Mouse (Mus musculus) midbrain, embryonic 12.5 days (tissue): ENCODE measurements around the gene Zbtb43. TPM values are rescaled to one million over a fixed set of nuclear protein-coding genes. Genes with fewer than 3 reads are reported as not detected.

Experiments
- ATAC-seq: fragments of 200-750 bp; cut with Nextera tagmentation; 2 replicates; pipeline ENCODE4 v1.8.0; 2017; ENCODE audit warnings: low read depth, moderate TSS enrichment, moderate library complexity; ENCODE audit not compliant: low FRiP score
- H3K27ac ChIP-seq: fragments of 300-500 bp; sonication (generic); replicated peaks from 2 replicates; pipeline ENCODE4 v1.5.1; 2016; ENCODE audit warnings: mild to moderate bottlenecking
- H3K27me3 ChIP-seq: fragments of 300-500 bp; sonication (generic); 2 replicates; pipeline ENCODE4 v1.6.1; 2016; ENCODE audit warnings: mild to moderate bottlenecking
- H3K36me3 ChIP-seq: fragments of 300-500 bp; sonication (generic); 2 replicates; pipeline ENCODE4 v1.6.1; 2016
- H3K4me1 ChIP-seq: fragments of 300-500 bp; sonication (generic); 2 replicates; pipeline ENCODE4 v1.6.1; 2016
- H3K4me2 ChIP-seq: fragments of 300-500 bp; sonication (generic); replicated peaks from 2 replicates; pipeline ENCODE4 v1.6.1; 2016; ENCODE audit warnings: mild to moderate bottlenecking, moderate library complexity
- H3K4me3 ChIP-seq: fragments of 300-500 bp; sonication (generic); 2 replicates; pipeline ENCODE4 v1.5.1; 2016; ENCODE audit warnings: mild to moderate bottlenecking
- H3K9ac ChIP-seq: fragments of 300-500 bp; sonication (generic); replicated peaks from 2 replicates; pipeline ENCODE4 v1.6.1; 2016; ENCODE audit warnings: mild to moderate bottlenecking, moderate library complexity
- H3K9me3 ChIP-seq: fragments of 300-500 bp; sonication (generic); 2 replicates; pipeline ENCODE4 v1.6.1; 2016; ENCODE audit warnings: mild to moderate bottlenecking
- WGBS: fragments of 180-500 bp; shearing (Covaris S2); methylation state at CpG from one replicate; pipeline ENCODE4 v1.1.7; 2016; 5-methylcytosine and 5-hydroxymethylcytosine counted together
- polyA plus RNA-seq: library from polyadenylated mRNA; unstranded; fragments of >200 nt; fragmentation: Nextera tagmentation; extraction: Ambion mirVana; gene quantifications from 2 replicates; pipeline ENCODE4 v1.2.1, GENCODE M21; 2016

The Zbtb43 gene
- polyA plus RNA-seq, 1 experiment from 2014 or later = 30.7 TPM

DNA sequence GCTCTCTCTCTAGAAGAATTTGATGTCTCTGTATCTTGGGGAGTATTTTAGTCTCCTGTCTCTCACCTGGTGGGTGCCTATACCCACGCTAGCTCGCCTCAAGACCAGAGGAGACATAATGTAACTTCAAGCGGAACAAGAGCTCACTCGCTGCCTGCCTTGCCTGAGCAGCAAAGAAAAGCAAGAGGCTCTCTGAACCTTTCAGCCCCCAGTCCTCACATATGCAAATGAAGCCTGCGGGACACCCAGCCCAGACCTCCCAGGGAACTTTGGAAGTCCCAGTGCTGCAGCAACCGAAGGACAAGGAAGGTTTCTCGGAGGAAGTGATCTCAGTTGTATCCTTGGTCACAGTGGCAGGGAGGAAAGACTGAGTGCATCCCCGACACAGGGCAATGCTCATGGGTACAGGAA is 28.9 kb downstream of the Zbtb43 start:
- ATAC-seq = no peak
- Histone ChIP-seq H3K9ac (no peak overlapping the region), H3K27me3 (peaks cover 22% of the 10 kb centered on the region), H3K27ac (0 out of 2 replicates have a peak overlapping the region, but pooled peaks have one; percentile 20), H3K9me3 (no peaks in the 10 kb centered on the region), H3K4me2 (peak overlapping the region; percentile 30), H3K4me3 (no peak overlapping the region), H3K36me3 (no peaks in the 10 kb centered on the region), H3K4me1 (peaks cover 45% of the 10 kb centered on the region)
- 6% methylated on average over 8 of the region's 8 CpGs for WGBS

DNA sequence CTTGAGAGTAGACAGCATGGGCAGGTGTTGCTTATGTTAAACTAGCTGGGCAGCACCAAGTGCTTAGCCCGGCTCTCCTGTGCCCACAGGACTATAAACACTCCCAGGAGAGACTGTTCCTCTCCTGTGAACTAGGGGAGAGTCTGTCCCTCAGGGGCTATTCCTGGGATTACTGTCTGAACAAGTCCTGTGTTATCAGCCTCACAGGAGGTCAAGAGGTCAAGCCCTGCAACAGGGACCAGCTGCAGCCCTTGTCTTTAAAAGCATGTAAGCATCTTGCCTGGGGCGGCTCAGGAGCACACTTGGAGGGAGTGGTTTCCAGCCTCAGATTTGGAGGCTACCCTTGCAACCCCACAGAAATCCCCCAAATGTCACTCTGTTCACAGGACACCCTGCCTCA is 30.0 kb downstream of the Zbtb43 start:
- Histone ChIP-seq H3K4me1 (peaks cover 45% of the 10 kb centered on the region), H3K9me3 (no peaks in the 10 kb centered on the region), H3K4me2 (no peak overlapping the region), H3K9ac (no peak overlapping the region), H3K27ac (no peak overlapping the region), H3K4me3 (no peak overlapping the region), H3K36me3 (no peaks in the 10 kb centered on the region), H3K27me3 (peaks cover 22% of the 10 kb centered on the region)
- 8% methylated on average over 2 of the region's 2 CpGs for WGBS
- no peak for ATAC-seq

DNA sequence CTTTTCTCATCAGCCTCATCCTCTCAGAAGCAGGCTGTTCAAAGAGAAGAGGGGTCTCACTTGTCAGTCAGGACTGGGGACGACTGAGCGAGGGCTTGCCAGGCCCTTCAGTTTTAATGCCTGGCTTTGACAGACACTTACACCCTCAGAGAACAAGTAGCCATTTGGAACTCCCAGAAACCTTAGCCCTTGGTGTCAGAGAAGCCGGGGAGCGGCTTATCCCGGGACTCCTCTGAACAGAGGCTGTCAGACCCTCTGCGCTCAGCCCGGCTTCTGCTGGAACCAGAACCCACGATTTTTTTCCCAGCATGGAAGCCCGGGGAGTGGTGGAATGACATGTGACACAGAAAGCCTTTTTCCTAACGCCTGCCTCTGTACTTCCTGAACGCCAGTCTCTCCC is 31.2 kb downstream of the Zbtb43 start:
- H3K4me2 ChIP-seq = no peak overlapping the region
- H3K27me3 ChIP-seq = peaks cover 22% of the 10 kb centered on the region
- H3K4me1 ChIP-seq = peaks cover 45% of the 10 kb centered on the region
- no peaks in the 10 kb centered on the region for H3K9me3 ChIP-seq
- 29% methylated on average over 11 of the region's 11 CpGs for WGBS
- H3K36me3 ChIP-seq = no peaks in the 10 kb centered on the region
- H3K27ac ChIP-seq = peak overlapping the region; percentile 27; the same call in 1 of the 2 replicates
- 0 out of 2 replicates have a peak, but pooled peaks have one; percentile 7 for ATAC-seq
- no peak overlapping the region for H3K4me3 ChIP-seq
- no peak overlapping the region for H3K9ac ChIP-seq

DNA sequence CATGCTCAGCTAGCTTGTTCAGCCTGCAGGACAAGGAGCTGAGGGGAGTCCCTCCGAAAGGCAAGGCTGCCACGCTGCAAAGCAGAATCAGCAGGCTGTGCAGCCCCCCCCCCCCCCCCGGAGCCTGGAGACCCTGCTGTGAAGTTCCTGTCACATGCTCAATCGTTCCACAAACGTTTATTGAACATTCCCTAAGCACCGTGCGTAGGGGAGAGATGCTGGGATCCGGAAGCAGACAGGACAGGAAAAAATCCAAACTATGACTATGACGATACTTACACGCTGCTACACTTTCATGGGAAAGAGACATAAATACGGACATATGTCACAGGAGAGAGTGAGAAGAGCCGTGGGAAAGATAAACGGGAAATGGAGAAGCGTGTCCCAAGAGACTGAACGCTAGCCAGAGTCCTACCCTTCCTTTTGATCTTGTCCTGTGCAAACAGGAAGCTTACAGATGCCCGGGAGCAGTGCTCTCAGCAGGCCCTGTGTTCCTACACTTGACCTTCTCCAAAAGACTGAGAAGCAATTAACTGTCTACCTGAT is 32.3 kb downstream of the Zbtb43 start:
- Histone ChIP-seq H3K9me3 (no peaks in the 10 kb centered on the region), H3K27ac (peak overlapping the region; percentile 27; the same call in 1 of the 2 replicates), H3K4me1 (peaks cover 45% of the 10 kb centered on the region), H3K4me3 (peak overlapping the region; percentile 24), H3K27me3 (peaks cover 22% of the 10 kb centered on the region), H3K9ac (peak overlapping the region; percentile 34; the same call in 1 of the 2 replicates), H3K4me2 (peak overlapping the region; percentile 52), H3K36me3 (no peaks in the 10 kb centered on the region)
- 9% methylated on average over 16 of the region's 16 CpGs for WGBS
- no peak for ATAC-seq

DNA sequence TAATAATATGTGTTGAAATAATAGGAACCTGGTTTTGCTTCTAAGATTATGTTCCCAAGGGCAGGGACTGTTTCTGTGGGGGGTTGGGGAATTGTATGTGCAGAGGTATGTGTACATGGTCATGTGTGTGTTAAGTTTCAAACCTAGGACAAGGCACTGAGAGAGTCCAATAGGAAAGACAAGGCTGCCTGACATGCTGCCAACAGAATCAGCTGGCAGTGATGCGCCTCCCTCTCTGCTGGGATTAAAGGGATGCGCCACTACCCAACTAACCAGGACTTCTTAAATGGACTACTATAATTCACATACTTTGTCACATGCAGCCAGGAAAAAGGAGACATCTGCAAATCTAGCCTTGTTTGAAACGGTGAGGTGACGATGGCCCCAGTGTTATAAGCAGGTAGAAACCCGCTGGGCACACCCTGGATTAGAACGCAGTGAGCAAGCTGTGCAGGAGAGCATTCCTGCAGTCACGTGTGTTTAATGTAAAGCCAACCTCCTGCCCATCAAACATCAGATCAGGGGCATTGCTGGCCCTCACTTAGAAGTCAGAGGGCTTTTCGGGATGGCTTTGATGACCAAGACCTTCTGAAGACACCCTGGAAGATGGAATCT is 33.2 kb downstream of the Zbtb43 start:
- Histone ChIP-seq H3K4me2 (peak overlapping the region; percentile 52; the same call in 1 of the 2 replicates), H3K27ac (0 out of 2 replicates have a peak overlapping the region, but pooled peaks have one; percentile 20), H3K4me3 (no peak overlapping the region), H3K9ac (no peak overlapping the region), H3K27me3 (peaks cover 15% of the 10 kb centered on the region; the same call in 1 of the 2 replicates), H3K36me3 (no peaks in the 10 kb centered on the region), H3K4me1 (peaks cover 40% of the 10 kb centered on the region), H3K9me3 (no peaks in the 10 kb centered on the region)
- ATAC-seq = no peak
- whole genome bisulfite sequencing = 43% methylated on average over 8 of the region's 8 CpGs

DNA sequence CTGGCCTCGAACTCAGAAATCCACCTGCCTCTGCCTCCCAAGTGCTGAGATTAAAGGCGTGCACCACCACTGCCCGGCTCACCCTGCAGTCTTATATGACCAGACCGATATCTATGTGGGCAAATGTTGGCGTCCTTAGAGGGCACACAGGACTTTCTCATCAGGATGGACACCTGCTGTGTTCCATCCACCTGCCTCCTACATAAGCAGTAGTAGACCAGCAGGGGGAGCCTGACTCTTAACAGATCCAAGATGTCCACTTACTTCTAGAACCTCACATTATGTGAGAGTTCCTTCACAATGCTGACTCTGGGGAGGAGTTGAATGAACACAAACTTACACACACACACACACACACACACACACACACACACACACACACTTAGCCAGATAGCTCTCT is 35.5 kb downstream of the Zbtb43 start:
- no peak for ATAC-seq
- Histone ChIP-seq H3K9ac (no peak overlapping the region), H3K27me3 (peaks cover 7% of the 10 kb centered on the region; the same call in 1 of the 2 replicates), H3K9me3 (no peaks in the 10 kb centered on the region), H3K4me2 (no peak overlapping the region), H3K4me1 (peaks cover 37% of the 10 kb centered on the region), H3K36me3 (no peaks in the 10 kb centered on the region), H3K27ac (no peak overlapping the region), H3K4me3 (no peak overlapping the region)
- 69% methylated on average over 5 of the region's 5 CpGs for WGBS

DNA sequence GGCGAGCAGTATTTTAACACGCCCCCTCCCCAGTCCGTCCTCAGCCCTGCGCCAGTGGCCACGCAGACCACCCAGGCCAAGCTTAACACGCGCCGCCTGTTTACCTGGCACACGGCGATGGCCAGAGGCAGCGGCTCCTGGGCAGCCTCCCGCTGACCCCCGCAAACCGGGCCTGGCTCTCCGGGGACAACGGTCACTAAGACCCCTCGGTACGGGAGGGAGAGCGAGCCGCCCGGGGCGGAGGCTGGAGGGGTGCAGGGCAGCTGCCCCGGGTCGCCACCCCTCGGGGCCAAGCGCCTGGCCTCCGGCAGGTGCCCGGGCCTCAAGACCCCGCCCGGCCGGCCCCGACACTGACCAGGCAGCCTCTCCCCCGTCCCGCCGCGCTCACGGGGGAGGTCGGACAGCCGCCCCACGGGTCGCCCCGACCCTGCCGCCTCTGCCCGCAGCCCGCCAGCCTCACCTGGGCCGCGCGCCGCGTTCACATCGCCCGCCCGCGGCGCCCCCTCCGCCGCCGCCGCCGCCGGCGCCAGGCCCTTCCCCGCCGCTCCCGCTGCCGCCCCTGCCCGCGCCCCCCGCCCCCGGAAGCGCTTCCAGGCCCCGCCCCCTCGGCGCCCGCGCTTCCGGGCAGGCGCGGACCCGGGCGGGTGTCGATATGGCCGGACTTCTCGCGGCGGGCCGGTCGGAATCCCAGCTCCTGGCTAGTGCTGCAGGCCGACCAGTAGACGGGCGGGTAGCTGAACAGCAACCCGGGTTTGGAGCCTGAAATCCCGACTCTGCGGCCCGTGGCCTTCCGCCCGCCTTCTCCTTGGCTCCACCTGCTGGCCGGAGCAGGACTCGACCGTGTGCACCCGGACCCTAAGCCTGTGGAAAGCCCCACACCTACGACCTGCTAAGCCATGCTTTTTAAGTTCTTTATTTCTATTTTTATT is 37.3 kb downstream of the Zbtb43 start, which contains the start of gene Zbtb34:
Gene Zbtb34 (minus strand): TSS at position 554 of the 929 bp plus-strand sequence.
- Histone ChIP-seq H3K9ac (peak within 1 kb of the TSS; percentile 97), H3K36me3 (peaks cover 5% of the 10 kb centered on the region; the same call in 1 of the 2 replicates), H3K9me3 (no peaks in the 10 kb centered on the region), H3K4me1 (peaks cover 30% of the 10 kb centered on the region), H3K27ac (peak within 1 kb of the TSS; percentile 60), H3K27me3 (no peaks in the 10 kb centered on the region), H3K4me3 (peak within 1 kb of the TSS; percentile 99), H3K4me2 (peak within 1 kb of the TSS; percentile 96)
- peak; percentile 76 for ATAC-seq
- under 1% methylated on average over 60 of the region's 102 CpGs for WGBS

DNA sequence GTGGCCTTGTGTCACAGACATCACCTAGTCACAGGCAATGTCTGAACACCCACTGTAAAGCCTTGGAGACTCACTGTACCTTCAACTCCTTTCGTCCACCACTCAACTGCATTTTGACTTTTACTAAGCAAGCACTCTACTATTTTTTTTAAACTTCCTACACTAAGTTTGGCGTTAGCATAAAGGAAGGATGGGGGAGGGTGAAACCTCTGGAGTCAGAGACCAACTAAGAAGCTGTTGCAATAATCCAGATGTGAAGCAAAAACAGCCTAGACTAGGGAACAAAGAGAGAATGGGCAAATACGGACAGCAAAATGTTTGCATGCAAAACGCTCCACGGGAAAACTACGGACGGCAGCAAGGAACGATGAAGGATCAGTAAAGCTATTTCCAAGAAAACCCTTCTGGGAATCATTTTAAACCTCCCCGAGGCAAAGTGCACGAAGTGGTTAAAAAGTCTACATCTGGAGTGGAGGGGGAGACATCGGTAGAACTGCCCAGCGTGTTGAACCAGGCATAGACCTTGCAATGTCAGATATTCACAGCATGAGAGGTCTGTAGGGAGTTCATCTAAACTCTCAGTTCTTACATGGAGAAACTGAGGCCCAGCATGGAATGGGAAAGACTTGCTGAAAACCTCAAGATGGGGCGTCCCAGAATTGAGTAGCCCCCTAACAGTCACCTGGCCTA is 38.1 kb downstream of the Zbtb43 start:
- Histone ChIP-seq H3K4me2 (peak overlapping the region; percentile 96), H3K4me3 (peak overlapping the region; percentile 99), H3K36me3 (peaks cover 8% of the 10 kb centered on the region; the same call in 1 of the 2 replicates), H3K27ac (peak overlapping the region; percentile 60; the same call in 1 of the 2 replicates), H3K9me3 (no peaks in the 10 kb centered on the region), H3K9ac (peak overlapping the region; percentile 97), H3K4me1 (peaks cover 22% of the 10 kb centered on the region), H3K27me3 (no peaks in the 10 kb centered on the region)
- 14% methylated on average over 13 of the region's 13 CpGs for WGBS
- 0 out of 2 replicates have a peak, but pooled peaks have one; percentile 3 for ATAC-seq

DNA sequence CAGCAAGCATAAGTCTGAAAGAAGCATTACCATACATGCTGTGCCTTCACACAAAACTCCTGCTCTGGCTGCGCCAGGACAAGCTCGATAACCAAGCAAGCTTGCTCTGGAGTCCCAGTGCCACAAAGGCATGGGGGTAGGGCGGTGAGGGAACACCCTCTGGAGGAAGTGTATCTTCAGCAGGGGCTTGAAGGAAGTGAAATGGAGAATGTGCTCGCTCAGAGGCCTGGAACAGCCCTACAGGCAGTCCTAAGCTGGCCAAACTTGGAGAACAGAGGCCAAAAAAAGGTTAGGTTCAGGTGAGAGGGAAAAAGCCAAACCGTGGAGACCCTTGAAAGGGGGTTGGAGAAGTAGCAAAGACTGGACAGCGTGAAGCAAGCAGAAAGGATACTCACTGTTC is 39.0 kb downstream of the Zbtb43 start:
- Histone ChIP-seq H3K9me3 (no peaks in the 10 kb centered on the region), H3K4me2 (peak overlapping the region; percentile 96), H3K9ac (peak overlapping the region; percentile 21; the same call in 1 of the 2 replicates), H3K4me3 (no peak overlapping the region; the same call in 1 of the 2 replicates), H3K36me3 (peaks cover 8% of the 10 kb centered on the region; the same call in 1 of the 2 replicates), H3K4me1 (peaks cover 22% of the 10 kb centered on the region), H3K27me3 (no peaks in the 10 kb centered on the region), H3K27ac (no peak overlapping the region)
- WGBS = 45% methylated on average over 6 of the region's 6 CpGs
- no peak for ATAC-seq

DNA sequence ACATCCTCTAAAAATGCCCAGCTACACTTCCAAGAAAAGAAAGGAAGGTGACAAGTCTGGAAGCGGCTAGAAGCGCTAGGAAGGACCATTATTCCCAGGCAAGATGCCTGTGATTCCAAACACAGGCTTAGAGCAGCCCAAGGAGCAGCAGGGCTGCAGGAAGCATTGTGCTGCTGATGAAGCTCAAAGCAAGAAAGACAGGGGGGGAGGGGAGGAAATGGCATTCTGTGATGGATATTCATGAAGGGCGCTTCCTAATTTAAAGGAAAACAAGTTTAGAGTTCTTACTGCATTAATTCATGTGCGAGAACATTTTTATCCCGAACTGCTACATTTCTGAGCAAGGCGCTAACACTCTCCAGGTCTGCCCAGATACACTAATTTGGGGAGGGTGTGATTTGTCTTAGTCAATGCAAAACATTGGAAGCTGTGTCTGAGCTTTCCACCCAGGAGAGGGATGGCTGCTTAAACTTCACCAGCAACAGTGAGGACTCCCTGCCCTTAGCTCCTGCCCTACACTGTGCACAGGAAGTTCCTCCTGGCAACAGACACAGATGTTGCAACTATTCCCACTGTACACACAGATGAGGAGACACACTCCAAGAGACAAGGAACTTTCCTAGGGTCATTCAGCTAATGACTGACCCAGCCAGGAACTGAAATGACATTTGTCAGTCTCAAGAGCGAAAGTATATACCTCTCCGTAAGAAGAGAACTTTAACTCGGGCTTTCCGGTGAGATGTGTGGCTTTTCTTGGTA is 41.5 kb downstream of the Zbtb43 start:
- Histone ChIP-seq H3K4me3 (no peak overlapping the region), H3K36me3 (peaks cover 22% of the 10 kb centered on the region), H3K9ac (no peak overlapping the region), H3K27me3 (no peaks in the 10 kb centered on the region), H3K27ac (no peak overlapping the region), H3K4me2 (no peak overlapping the region), H3K9me3 (no peaks in the 10 kb centered on the region), H3K4me1 (peaks cover 22% of the 10 kb centered on the region)
- WGBS = 64% methylated on average over 10 of the region's 10 CpGs
- ATAC-seq = no peak

DNA sequence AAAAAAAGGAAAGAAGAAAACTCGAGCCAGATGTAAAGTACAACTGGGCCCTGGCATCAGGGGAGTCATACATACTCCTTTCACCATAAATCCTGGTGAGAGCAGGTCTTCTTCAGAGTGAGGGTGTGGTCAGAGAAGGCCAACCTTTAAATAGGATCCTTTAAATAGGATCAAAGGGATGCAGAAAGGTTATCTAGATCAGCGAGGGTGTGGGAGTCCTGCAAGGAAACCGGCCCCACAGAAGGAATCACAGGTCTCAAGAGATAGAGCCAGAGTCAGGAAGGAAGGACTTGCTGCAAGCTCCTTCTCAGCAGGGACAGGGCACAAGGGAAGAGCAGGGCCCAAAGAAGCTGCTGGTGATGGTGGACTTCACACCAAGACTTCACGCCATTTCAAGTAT is 50.9 kb downstream of the Zbtb43 start:
- ATAC-seq = no peak
- Histone ChIP-seq H3K4me1 (no peaks in the 10 kb centered on the region), H3K27me3 (no peaks in the 10 kb centered on the region), H3K27ac (no peak overlapping the region), H3K4me3 (no peak overlapping the region), H3K9me3 (no peaks in the 10 kb centered on the region), H3K36me3 (peaks cover 11% of the 10 kb centered on the region), H3K4me2 (no peak overlapping the region), H3K9ac (no peak overlapping the region)
- 89% methylated on average over 4 of the region's 4 CpGs for WGBS
